Mouse (Mus musculus) gastrocnemius, postnatal 4 days (tissue): Measurements from ENCODE around the gene Adgrl4. TPM values are rescaled to one million over a fixed set of nuclear protein-coding genes. Genes with fewer than 3 reads are reported as not detected.

ENCODE experiments used
- DNase-seq, 2 experiments: peaks; one replicate each; pipeline ENCODE4 v3.0.0; 2021 to 2022; ENCODE audit warnings: low spot score in 2 of 2, mixed read lengths in 2 of 2
- long read RNA-seq, 2 experiments: library from polyadenylated mRNA; stranded (forward); transcript quantifications; one replicate each; pipeline ENCODE4 v2.0.0; 2021
- total RNA-seq, 2 experiments: library from RNA; stranded (reverse); gene quantifications; 2 replicates each; pipeline ENCODE4 v1.2.3; 2021

Gene Adgrl4
- 10 to 100 TPM; 27.7 to 31.0 TPM for total RNA-seq
- long read RNA-seq, experiment 1, full-length matches to known transcripts, result 7 of 18 reads
- long read RNA-seq, experiment 1, partial matches to known transcripts, result 2 of 18 reads
- long read RNA-seq, experiment 1, other reads (novel, unspliced or antisense), result 9 of 18 reads
- long read RNA-seq, experiment 2, full-length matches to known transcripts, result 9 of 14 reads
- long read RNA-seq, experiment 2, partial matches to known transcripts, result 1 of 14 reads
- long read RNA-seq, experiment 2, other reads (novel, unspliced or antisense), result 4 of 14 reads

DNA sequence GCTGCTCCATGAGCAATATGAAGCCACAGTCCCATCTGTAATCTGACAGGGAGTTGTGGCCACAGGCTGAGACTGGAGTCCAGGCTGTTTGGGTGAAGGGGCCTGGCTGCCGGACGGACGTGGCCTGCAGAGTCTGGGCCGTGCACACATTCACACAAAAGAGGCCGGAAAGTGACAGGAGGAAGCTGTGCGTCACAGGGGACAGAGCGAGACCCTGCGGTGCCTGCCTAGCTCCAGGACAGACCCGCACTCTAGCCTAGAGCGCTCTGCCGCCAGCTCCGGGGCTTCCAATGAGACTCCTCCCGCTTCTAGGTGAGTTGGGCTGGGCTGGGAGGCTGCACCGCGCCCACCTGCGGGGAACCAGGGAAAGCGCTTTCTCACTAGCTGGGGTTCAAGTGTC lies at the start of gene Adgrl4:
TSS of gene Adgrl4 (plus strand) at position 195 of the 400 bp plus-strand sequence.
- DNase-seq, result peak; percentile 13 to 15

DNA sequence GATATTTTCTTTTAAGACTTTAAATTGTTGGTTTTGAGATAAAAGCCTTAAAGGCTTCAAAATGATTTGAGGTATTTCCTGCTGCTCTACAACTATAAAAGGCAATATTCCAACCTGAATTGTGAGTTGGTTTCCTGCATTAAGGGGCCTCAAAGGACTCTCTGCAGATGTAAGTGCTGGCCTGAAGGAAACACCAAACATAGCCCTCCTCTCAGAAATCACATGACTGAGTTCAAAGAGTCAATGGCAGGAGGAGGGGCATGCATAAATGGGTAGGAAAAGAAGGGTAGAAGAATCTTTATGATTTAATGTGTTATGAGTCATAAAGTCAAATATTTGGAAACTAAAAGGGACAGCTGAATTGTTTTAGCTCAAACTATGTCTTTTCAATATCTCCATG lies 46.8 kb upstream of the Adgrl4 start:
- no peak for DNase-seq

DNA sequence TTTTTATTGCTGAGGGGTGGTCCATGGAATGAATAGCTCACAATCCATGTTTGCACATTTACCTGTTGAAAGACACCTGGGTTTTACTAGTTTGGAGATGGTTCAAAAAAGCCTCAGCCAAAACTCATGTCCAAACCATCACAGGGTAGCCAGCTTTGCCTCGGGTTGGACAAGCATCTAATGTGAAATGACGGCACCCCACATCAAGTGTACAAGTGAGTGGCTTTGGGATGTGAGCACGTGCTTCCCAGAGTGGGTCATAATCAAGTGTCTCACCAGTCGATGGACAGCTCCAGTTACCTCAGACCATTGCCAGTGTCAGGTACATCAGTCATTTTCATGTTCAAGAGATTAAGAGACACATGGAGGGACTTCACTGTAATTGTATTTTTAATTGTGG lies 44.8 kb upstream of the Adgrl4 start:
- no peak for DNase-seq

DNA sequence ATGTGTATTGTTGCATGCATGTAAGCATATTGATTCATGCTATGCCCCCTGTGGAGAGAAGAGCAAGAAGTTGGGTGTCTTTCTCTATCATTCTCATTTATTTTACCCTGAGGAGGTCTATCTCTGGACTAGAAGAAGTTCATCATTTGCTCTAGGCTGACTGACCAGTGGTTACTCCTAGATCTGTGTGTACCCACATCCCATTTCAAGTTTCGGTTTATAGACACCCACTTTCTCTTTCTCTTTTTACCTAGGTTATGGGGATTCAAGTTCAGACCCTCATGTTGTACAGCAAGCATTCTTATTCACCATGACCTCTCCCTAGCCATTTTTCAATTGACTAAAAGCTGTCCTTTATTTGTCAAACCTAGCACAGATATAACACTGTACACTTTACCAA lies 44.4 kb upstream of the Adgrl4 start:
- DNase-seq, result no peak

DNA sequence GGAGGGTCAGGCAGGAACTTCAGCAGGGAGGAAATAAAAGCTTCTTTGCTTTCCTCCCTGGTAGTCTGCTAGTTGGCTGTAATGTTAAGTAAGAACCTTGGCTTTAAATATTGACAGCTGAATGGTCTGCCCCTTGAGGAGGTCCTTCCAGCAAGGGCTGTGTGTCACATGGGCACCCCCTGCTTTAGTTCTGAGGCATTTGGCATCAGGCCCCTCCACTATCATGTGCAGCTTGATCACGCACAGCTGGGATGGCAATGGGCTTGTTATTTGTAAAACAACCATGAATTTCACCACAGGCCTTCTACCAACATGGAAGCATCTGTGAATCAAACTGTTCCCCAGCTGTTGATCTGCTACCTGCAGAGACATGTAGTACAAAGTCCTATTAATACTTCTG lies 38.4 kb upstream of the Adgrl4 start:
- DNase-seq, result no peak

DNA sequence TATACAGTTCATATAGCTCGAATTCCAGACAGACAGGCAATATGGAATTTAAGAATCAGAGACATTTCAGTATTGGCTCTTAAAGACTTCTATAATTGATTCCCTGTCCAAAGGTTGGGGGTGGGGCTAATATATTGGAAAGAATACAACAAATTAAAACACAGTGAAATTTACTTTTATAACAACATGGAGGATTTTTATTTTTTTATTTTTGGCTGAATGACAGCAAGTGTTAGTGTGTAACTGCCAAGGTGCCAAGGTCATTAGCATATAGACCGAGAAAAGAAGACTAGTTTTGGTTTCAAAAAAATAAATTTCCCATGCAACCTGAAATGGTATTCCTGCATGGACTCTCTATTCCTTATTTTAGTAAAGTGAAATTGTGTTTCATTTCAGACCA lies 26.7 kb upstream of the Adgrl4 start:
- DNase-seq, result no peak

DNA sequence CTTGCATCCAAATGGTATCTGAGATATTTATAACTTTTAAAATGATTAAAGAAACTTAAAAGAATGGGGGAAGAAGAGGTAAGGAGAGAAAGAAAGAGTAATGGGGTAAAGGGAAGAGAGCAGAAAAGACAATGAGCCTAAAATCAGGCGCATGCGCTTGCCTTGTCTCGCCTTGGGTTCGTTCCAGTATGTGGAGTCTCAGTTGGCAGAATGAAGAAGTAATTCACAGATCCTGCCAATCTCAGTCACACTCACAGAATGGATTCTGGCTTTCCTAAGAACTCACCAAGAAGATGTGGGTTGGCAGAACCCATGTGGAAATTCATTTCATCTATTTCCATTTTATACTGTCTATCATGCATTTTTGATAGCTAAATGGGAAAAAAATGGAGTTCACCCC lies 26.2 kb upstream of the Adgrl4 start:
- DNase-seq, result no peak

DNA sequence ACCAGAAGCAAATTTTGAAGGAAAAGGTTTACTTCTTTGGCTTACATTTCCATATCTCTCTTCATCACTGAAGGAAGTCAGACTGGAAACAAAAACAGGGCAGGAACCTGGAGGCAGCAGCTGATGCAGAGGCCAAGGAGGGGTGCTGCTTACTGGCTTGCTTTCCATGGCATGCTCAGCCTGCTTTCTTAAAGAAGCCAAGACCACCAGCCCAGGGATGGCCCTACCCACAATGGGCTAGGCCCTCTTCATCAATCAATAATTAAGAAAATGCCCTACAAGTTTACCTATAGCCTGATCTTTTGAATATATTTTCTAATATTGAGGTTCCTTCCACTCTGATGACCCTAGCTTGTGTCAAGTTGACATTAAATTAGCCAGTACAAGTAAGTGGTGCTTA lies 20.8 kb upstream of the Adgrl4 start:
- DNase-seq, result no peak

DNA sequence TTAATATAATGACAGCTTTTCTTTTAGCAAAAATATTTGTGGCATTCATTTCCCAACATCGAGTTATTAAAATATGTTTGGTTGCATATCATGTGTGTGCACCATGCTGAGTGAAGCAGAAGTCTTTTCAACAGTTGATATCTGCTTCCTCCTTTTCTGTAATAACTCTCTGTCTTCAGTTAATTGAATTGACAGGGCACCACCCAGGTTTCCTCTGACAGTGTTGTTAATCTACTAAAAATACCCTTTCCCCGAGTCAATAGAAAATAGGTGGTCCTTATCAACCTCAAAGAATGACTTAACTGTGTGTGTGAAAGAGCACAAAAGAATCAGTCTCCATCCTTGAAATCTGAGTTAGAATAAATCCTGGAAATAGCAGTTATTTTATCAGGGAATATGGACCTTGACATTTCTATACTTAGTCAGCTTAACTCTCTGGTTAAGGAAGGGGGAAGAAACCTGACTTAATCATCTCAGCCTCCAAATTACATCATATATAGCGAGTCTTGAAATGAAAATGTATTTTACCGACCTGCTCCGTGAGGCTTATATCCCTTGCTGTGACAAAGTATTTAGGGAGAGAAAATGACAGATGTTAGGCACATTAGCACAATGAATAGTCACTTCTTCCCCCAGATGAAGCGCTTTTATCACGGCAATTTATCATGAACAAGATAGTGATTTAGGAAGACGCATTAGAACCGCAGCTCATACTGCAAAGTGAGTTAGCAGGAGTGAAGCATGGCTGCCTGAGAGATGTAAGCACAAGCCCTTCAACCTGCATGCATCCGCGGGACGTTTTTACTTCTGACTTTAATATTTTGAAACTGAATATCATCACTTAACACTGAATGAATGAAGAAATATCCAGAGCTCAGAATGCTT lies 19.8 kb upstream of the Adgrl4 start:
- DNase-seq, result no peak

DNA sequence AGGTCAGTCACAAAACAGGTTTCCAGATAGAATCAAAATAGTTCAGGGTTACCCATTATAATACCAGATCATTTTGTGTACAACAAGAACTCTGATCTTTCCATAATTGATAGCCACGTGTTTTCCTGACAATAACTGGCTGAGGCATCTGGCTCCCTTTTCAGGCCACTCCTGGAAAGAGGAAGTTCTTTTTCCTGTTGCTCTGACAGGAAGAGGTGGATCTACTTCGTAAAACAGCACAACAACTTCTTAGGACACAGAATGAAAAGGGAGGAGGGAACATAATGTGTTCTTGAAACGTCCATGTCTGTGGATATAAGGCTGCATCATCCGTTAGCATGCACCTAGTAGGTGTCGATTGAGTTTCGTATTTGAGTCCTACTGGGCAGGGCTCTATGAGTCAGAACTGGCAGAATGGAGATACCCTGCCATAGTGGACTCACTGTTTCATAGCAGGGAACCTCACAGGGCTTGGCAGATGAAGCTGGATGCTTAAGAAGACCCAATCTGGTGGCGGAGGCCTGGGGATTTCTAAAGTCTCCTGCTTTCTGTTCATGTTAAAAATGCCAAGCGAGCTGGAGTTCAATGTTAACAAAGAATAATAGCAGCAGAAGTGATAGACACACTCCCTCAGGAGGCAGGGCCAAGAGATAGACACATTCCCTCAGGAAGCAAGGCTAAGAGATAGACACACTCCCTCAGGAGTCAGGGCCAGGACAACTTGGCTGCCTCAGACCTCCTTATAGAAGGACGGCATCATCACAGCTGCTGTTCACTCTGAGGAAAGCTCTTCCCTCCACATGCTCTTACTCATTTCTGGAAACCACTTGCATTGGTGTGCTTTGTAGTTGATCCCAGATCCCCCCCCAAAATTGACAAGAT lies 13.1 kb upstream of the Adgrl4 start:
- DNase-seq, result no peak

DNA sequence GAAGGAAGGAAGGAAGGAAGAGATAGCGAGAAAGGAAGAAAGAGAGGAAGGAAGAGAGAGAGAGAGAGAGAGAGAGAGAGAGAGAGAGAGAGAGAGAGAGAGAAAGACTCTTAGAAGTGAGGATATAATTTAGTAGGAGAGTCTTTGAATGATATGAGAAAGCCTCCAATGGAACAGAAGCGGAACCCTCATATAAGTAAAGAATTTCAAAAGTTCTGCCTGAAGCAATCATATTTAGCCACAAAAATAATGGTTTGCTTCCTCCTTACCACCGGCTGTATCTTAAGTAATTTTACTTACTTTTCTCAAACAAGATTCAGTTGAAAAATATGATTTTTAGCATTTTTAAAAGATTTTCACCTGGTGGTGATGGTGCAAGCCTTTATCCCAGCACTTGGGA lies 7.6 kb upstream of the Adgrl4 start:
- DNase-seq, result no peak

DNA sequence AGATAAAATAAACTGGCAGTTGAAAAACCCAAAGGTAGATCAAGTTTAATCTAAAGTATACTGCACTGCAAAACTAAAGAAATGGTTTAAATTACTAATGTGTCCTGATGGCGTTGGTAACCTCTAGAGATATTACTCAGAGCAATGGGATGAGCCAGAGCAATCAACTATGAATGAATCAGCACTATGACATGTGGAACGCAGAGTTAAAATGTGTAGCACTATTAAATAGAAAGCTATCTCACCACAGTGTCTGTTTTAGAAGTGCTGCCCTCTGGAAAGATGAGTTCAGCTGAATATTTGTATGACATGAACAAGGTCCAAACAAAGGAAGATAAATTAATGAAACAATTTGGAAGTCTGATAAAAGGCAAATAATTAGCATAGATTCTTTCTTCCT lies 6.2 kb upstream of the Adgrl4 start:
- no peak for DNase-seq

DNA sequence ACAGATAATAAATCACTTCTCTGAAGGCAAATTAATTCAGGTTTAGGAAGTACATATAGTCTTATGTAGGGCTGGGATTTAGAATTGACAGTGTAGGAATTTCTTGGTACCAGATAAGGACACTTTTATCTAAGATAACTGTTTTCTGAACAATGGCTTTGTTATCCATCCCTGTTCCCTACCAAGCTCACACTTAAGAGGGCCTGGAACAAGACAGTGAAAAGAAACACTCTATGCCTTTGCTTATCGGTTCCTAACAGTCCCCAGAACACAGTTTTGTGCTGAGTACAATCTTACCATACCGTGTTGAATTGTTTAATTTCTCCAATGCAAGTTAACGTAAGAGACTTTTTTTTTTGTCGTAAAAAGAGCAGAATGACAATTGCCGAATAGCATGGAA lies 677 bp downstream of the Adgrl4 start:
- DNase-seq, result no peak

DNA sequence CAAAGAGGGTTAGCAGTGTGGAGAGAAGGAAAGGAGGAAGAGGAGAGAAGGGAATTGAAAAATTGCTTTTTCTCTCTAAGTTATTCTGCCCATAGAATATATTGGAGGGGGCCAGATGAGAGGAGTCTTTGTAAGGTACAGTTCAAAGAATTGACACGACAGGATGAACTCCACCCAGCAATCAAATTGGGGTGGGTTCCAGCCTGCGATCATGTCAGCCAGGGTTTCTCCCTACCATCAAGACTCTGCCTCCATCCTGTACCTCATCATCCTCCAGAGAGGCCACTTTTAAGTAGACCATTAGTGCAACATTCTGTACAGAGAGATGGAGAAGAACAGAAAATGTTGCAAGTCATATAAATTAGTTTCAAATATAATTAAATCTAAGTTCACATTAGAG lies 2.3 kb downstream of the Adgrl4 start:
- no peak for DNase-seq

DNA sequence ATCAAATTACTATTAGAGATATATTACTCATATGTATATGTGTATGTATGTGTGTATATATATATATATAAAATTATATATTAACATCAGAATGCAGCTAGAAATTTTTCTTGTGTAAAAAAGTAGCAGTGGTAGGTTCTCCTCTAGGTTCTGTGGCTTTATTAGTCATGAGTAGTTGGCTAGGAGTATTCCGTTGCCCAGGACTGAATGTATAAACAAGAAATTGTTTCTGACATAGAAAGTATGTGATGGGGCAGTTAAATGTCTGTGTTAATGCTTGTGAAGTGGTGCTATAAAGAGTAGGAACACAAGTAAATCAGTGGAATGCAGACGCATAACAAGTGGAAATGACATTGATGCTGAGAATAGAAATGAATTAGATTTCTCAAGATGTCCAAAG lies 4.3 kb downstream of the Adgrl4 start:
- no peak for DNase-seq

DNA sequence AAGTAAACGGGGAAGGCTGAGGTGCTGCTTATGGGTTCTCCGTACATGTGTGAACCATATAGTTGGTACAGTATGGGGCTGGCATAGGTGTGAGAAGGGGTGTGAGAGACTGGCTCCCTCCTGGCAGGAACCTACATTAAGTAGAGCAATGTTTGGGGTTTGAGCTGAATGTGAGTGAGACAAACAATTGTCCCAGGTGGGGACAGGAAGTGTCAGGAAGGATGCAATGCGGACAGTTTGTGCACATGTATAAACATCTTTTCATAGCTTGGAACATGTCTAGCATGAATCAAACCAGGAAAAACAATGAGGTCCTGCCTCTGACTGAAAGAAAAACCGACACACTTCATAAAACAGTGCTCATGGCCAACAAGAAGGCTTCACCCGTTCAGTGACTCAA lies 5.8 kb downstream of the Adgrl4 start:
- DNase-seq, result no peak

DNA sequence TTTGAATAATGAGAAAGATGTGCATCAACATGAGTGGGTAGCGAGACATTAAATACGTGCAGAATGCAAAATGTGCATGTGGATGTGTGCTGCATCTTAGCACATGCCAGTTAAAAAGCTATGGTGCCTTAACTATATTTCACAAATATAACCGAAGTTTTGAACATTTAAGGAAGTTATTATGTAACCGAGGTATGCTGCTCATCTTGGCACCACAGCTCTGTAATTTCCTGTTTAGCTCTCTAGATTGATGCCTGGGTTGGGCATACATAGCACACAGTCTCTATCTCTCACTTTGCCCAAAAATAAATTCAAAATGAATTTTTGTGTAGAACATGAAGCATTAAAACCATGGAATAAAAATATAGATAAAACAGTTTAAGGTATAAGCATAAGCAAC lies 6.6 kb downstream of the Adgrl4 start:
- no peak for DNase-seq

DNA sequence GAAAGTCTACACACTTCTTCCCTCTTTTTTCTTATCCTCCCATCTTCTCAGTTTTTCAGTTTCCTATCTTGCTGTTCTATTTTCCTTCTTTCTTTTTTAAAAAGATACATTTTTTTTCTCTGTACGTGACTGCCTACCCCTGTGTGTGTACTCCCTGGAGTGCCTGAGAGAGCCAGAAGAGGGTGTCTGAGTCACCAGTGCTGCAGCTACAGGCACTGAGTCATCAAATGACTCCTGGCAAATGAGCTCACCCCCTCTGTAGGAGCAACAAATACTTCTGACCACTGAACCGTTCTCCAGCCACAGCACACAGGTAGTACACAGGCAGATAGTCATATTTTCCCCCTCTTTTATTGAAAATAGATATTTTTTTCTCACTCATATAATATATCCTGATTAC lies 8.2 kb downstream of the Adgrl4 start:
- DNase-seq, result no peak

DNA sequence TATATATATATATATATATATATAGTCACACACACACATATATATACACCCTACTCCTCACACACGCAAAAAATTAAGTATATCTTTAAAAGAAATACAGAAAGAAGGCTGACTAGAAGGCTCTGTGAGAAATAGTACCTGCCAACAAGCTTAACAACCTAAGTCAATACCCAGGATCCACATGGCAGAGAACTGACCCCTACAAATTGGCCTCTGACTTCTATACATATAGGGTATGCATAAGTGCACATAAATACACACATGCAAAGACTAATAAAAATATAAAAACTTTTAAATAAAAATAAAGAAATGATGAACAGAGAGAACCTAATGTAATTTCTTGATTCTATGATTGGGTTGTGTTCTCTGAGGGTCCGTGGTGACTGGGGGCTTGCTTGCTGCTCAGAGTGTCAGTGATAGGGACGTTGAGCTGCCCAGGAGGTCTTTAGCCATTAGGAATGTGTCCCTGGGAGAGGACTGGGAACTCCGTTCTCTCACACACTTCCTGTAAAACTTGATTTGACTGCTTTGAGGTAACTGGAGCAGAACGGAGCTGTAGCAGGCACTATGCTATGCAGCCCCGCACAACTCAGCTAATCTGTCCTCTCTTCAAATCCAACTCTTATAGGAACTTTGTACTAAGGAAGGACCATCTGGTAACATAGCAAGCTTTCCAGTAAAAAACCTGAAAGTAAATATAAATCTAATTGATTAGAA lies 17.5 kb downstream of the Adgrl4 start:
- DNase-seq, result no peak

DNA sequence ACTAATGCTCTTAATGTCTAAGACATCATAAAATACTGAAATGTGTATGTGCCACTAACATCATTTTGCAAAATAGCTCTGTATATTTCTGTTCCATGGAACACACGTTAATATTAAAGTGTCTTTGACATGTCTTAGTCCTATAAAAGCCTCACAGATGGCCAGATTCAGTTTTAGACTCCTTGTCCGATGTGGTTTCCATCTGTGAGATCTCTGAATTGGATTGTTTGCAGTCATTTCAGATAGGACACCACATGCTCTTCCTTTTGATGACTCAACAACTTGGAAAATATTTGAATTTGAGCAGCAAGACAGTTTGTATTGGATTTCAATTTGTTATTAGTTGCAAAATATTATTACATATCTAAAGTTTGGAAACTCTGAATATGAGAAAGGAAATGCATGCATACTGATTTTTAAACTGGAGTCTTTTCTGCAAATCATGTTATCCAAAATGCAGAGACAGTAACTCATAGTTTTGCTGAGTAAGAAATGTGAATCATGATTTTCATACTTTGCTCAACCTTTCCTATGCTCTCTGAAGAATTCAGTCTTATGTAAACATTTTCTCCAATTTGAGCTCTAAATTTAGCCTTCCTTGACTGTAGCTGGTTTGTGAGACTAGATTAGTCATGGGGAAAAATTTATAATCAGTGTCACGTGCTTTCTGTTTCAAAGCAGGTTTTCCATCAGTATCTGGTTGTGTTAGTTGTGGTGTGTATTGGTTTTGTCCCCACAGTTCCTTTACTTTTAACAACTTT lies 21.9 kb downstream of the Adgrl4 start:
- DNase-seq, result no peak
